Mouse (Mus musculus) kidney, adult 2 months (tissue): ENCODE data around the gene Crocc2. TPM values are rescaled to one million over a fixed set of nuclear protein-coding genes. Genes with fewer than 3 reads are reported as not detected.

Source experiments
- DNase-seq: peaks from one replicate; pipeline ENCODE4 v3.0.0; 2021
- H3K27ac ChIP-seq: fragments of 200-500 bp; 2 replicates; pipeline ENCODE4 v1.5.1; 2012; ENCODE audit warnings: low read depth, low read length, control low read depth, inconsistent platforms; ENCODE audit not compliant: insufficient read depth
- H3K27me3 ChIP-seq: fragments of 200-500 bp; replicated peaks from 2 replicates; pipeline ENCODE4 v1.6.1; 2012; ENCODE audit warnings: mild to moderate bottlenecking, moderate library complexity, low read length, inconsistent platforms; ENCODE audit not compliant: control insufficient read depth, insufficient read depth
- H3K36me3 ChIP-seq: fragments of 200-500 bp; 2 replicates; pipeline ENCODE4 v1.6.1; 2012; ENCODE audit warnings: mild to moderate bottlenecking, moderate library complexity, low read length, inconsistent platforms; ENCODE audit not compliant: control insufficient read depth, insufficient read depth
- H3K4me1 ChIP-seq: fragments of 200-500 bp; 2 replicates; pipeline ENCODE4 v1.6.1; 2011; ENCODE audit warnings: low read length; ENCODE audit not compliant: control insufficient read depth, insufficient read depth
- H3K4me3 ChIP-seq: fragments of 200-500 bp; 2 replicates; pipeline ENCODE4 v1.5.1; 2011; ENCODE audit warnings: mild to moderate bottlenecking, low read depth, low read length, control low read depth; ENCODE audit not compliant: insufficient read depth
- CTCF ChIP-seq: fragments of 200-500 bp; conservative IDR thresholded peaks from 2 replicates; pipeline ENCODE4 v1.5.1; 2011; ENCODE audit warnings: low read depth, mild to moderate bottlenecking, control low read depth, low read length, moderate library complexity, mixed read lengths; ENCODE audit not compliant: insufficient read depth, insufficient read length
- POLR2A ChIP-seq: fragments of 200-500 bp; IDR thresholded peaks from one replicate; pipeline ENCODE4 v1.6.1; 2011; ENCODE audit warnings: low read depth, low read length, control low read depth
- WGBS: fragments of 180-500 bp; shearing (Covaris S2); methylation state at CpG from one replicate; pipeline ENCODE4 v1.1.7; 2018; 5-methylcytosine and 5-hydroxymethylcytosine counted together
- polyA plus RNA-seq: library from polyadenylated mRNA; depleted of rRNA; stranded (reverse); fragments of >200 nt; gene quantifications from 2 replicates; pipeline ENCODE4 v1.2.3, GENCODE M21; 2012

Crocc2 gene
- polyA plus RNA-seq, 1 experiment = 0.03 TPM

DNA sequence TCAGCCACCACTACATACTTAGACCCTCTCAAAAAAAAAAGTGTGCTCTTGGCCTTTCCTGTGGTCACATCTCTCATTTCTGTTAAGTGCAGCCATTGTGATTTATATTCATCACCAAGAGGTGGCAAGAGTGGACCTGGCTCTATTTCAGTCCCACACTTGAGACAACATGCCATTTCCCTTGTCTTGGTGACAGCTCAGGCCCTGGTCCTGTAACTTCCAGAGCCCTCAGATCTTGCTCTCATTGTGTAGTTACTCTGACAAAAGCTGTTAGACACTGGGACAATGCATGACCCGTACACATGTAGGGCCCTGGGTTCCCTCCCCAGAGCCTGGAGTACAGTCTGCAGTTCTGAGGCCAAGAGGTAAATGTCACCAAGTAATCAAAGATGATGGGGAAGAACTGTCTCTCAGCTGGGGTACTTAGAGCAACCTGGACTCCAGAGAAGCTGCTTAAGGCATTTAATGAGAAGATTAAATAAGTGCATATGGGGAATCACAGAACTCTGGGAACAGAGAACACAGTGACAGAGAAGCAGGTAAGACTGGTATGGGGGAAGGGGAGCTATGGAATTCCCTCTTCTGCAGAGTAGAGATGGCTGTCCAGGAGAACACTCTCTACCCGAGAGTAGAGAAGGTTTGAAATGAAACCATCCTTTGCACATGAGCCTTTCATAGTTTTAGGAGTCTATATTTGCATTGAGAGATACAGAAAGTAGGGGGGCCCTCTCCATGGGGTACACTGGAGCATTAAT, 17.4 kb upstream of the Crocc2 start:
- H3K4me1 ChIP-seq = no peaks in the 10 kb centered on the region
- H3K36me3 ChIP-seq = no peaks in the 10 kb centered on the region
- no peaks in the 10 kb centered on the region for H3K27me3 ChIP-seq
- H3K27ac ChIP-seq = no peak overlapping the region
- WGBS = 58% methylated on average over 2 of the region's 2 CpGs
- TF ChIP-seq POLR2A (no peak), CTCF (no peak)
- H3K4me3 ChIP-seq = no peak overlapping the region
- peak; percentile 5 for DNase-seq

DNA sequence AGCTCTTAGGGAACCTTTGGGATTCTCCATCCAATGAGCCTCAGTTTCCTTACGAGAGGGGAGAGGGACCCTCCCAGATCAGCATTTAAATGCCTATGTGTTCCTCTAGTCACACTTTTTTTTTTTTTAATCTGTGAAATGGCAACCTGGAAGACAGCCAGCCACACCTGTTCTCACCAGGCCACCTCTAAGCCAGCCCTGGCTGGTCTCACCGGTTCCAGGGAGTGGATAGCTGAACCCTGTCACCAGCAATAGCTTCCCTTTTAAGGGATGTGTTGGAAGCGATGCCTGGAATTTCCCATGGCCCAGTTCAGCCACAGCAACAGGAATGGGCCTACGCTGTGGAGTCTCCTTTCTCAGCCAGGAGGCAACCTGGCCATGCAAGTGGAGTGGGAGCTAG, 11.0 kb upstream of the Crocc2 start:
- peaks cover 3% of the 10 kb centered on the region; the same call in 1 of the 2 replicates for H3K4me1 ChIP-seq
- DNase-seq = peak; percentile 68
- no peaks in the 10 kb centered on the region for H3K36me3 ChIP-seq
- no peak overlapping the region for H3K4me3 ChIP-seq
- WGBS = 60% methylated on average over 4 of the region's 4 CpGs
- no peak overlapping the region for H3K27ac ChIP-seq
- H3K27me3 ChIP-seq = no peaks in the 10 kb centered on the region
- TF ChIP-seq POLR2A = no peak
- no peak for TF ChIP-seq CTCF

DNA sequence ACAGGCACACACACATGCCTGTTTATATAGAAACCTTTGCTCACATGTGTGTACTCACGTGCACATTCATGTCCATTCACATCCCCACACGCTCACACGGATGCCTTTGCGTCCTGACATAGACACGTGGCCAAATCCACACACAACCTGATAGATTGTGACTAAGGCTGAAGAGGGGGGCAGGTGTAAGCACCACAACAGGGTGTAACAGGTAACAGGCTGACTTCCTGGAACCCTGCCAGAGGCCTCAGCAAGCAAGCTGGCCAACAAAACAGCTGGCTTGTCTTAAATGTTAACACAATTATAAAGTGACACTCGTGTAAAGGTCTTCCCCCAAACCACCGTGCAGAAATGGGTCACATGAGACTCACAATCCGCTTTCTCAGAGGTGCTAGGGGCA, 9.6 kb upstream of the Crocc2 start:
- no peak for DNase-seq
- Histone ChIP-seq H3K4me3 (no peak overlapping the region), H3K36me3 (no peaks in the 10 kb centered on the region), H3K27ac (no peak overlapping the region), H3K4me1 (peaks cover 3% of the 10 kb centered on the region; the same call in 1 of the 2 replicates), H3K27me3 (no peaks in the 10 kb centered on the region)
- TF ChIP-seq CTCF (no peak), POLR2A (no peak)
- WGBS = 81% methylated on average over 8 of the region's 8 CpGs

GRCm38 (mm10) chr1:93159566-93160500, 8.7 kb upstream of the Crocc2 start:
- no peaks in the 10 kb centered on the region for H3K36me3 ChIP-seq
- no peak for TF ChIP-seq POLR2A
- no peak for TF ChIP-seq CTCF
- H3K4me3 ChIP-seq = no peak overlapping the region
- H3K27ac ChIP-seq = no peak overlapping the region
- DNase-seq = no peak
- no peaks in the 10 kb centered on the region for H3K27me3 ChIP-seq
- peaks cover 3% of the 10 kb centered on the region; the same call in 1 of the 2 replicates for H3K4me1 ChIP-seq
- 54% methylated on average over 21 of the region's 21 CpGs for WGBS

GRCm38 (mm10) chr1:93160501-93161133, 7.9 kb upstream of the Crocc2 start, which contains the start of gene 2310007B03Rik:
TSS of gene 2310007B03Rik (minus strand) at chr1:93160948.
- peak within 1 kb of the TSS; percentile 16; the same call in 1 of the 2 replicates for H3K4me3 ChIP-seq
- no peak within 1 kb of the TSS for H3K27ac ChIP-seq
- H3K36me3 ChIP-seq = no peaks in the 10 kb centered on the region
- WGBS = 38% methylated on average over 8 of the region's 8 CpGs
- peaks cover 3% of the 10 kb centered on the region; the same call in 1 of the 2 replicates for H3K4me1 ChIP-seq
- TF ChIP-seq CTCF = no peak
- DNase-seq = peak; percentile 78
- no peaks in the 10 kb centered on the region for H3K27me3 ChIP-seq

DNA sequence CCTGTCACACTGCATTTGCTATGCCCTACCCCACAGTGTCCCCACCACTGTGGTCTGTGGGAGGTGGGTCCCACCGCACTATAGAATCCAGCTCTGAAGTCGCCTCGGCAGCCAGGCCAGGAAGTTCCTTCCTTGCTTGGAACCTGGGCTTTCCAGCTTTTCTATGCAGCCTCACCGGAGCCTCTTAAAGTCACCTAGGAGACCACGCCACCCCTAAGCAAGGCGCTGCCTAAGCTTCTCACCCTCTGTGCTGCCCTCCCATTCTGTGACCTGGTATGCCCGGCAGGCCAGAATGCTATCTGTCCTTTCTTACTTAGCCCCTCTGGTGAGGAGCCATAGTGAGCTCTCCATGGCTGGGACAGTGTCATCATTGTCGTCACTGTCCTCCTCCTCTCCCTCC, 7.2 kb upstream of the Crocc2 start:
- Histone ChIP-seq H3K27me3 (no peaks in the 10 kb centered on the region), H3K27ac (no peak overlapping the region), H3K4me3 (no peak overlapping the region), H3K4me1 (peaks cover 3% of the 10 kb centered on the region; the same call in 1 of the 2 replicates), H3K36me3 (no peaks in the 10 kb centered on the region)
- 86% methylated on average over 8 of the region's 8 CpGs for WGBS
- TF ChIP-seq CTCF (no peak), POLR2A (no peak)
- no peak for DNase-seq
